Mouse (Mus musculus) stomach, postnatal 0 days (tissue): Measurements from ENCODE around the gene Ankrd45. TPM values are rescaled to one million over a fixed set of nuclear protein-coding genes. Genes with fewer than 3 reads are reported as not detected.

Experiments
- ATAC-seq: fragments of 200-750 bp; cut with Nextera tagmentation; 2 replicates; pipeline ENCODE4 v1.8.0; 2017; ENCODE audit not compliant: low FRiP score, low TSS enrichment
- DNase-seq: peaks from one replicate; pipeline ENCODE4 v3.0.0-alpha.2; 2016; ENCODE audit warnings: low spot score
- H3K27ac ChIP-seq: fragments of 300-500 bp; sonication (generic); replicated peaks from 2 replicates; pipeline ENCODE4 v1.5.1; 2014; ENCODE audit warnings: mild to moderate bottlenecking, control low read depth
- H3K27me3 ChIP-seq: fragments of 300-500 bp; sonication (generic); 2 replicates; pipeline ENCODE4 v1.6.1; 2014; ENCODE audit warnings: low read length; ENCODE audit not compliant: control insufficient read depth, insufficient read depth
- H3K36me3 ChIP-seq: fragments of 300-500 bp; sonication (generic); 2 replicates; pipeline ENCODE4 v1.6.1; 2014; ENCODE audit warnings: low read length, mixed read lengths; ENCODE audit not compliant: control insufficient read depth, insufficient read depth
- H3K4me1 ChIP-seq: fragments of 300-500 bp; sonication (generic); replicated peaks from 2 replicates; pipeline ENCODE4 v1.6.1; 2014; ENCODE audit warnings: antibody characterized with exemption; ENCODE audit not compliant: control insufficient read depth, insufficient read depth
- H3K4me2 ChIP-seq: fragments of 300-500 bp; sonication (generic); replicated peaks from 2 replicates; pipeline ENCODE4 v1.6.1; 2014; ENCODE audit warnings: low read depth, mild to moderate bottlenecking, control low read depth, moderate library complexity
- H3K4me3 ChIP-seq: fragments of 300-500 bp; sonication (generic); 2 replicates; pipeline ENCODE4 v1.5.1; 2014; ENCODE audit warnings: low read depth, low read length, control low read depth
- H3K9ac ChIP-seq: fragments of 300-500 bp; sonication (generic); 2 replicates; pipeline ENCODE4 v1.6.1; 2014; ENCODE audit warnings: mild to moderate bottlenecking, low read length, control low read depth, mixed read lengths
- H3K9me3 ChIP-seq: fragments of 300-500 bp; sonication (generic); 2 replicates; pipeline ENCODE4 v1.6.1; 2016; ENCODE audit warnings: low read length; ENCODE audit not compliant: control insufficient read depth
- CTCF ChIP-seq: IDR thresholded peaks from 2 replicates; pipeline ENCODE4 v1.5.1; 2016; ENCODE audit warnings: antibody characterized with exemption, low read depth, mild to moderate bottlenecking, moderate library complexity
- EP300 ChIP-seq: optimal IDR thresholded peaks from 2 replicates; pipeline ENCODE3; 2016; ENCODE audit warnings: antibody characterized with exemption
- WGBS: fragments of 180-500 bp; shearing (Covaris S2); extraction: QIAGEN DNeasy Blood & Tissue Kit; methylation state at CpG from one replicate; pipeline ENCODE4 v1.1.7; 2014; 5-methylcytosine and 5-hydroxymethylcytosine counted together
- polyA plus RNA-seq: library from polyadenylated mRNA; unstranded; fragments of >200 nt; fragmentation: Nextera tagmentation; extraction: Ambion mirVana; gene quantifications from 2 replicates; pipeline ENCODE4 v1.2.1, GENCODE M21; 2015

Gene Ankrd45
- polyA plus RNA-seq, 1 experiment from 2014 or later, result 0.21 TPM

GRCm38 (mm10) chr1:161122661-161123418 is 19.7 kb upstream of the Ankrd45 start:
- H3K9ac ChIP-seq, result no peak overlapping the region
- ATAC-seq (no peak), DNase-seq (no peak)
- no peak for TF ChIP-seq EP300
- no peak for TF ChIP-seq CTCF
- WGBS, result 72% methylated on average over 10 of the region's 10 CpGs
- no peak overlapping the region for H3K4me3 ChIP-seq
- no peaks in the 10 kb centered on the region for H3K4me1 ChIP-seq
- no peaks in the 10 kb centered on the region for H3K36me3 ChIP-seq
- H3K9me3 ChIP-seq, result no peaks in the 10 kb centered on the region
- H3K27me3 ChIP-seq, result no peaks in the 10 kb centered on the region
- H3K4me2 ChIP-seq, result no peak overlapping the region
- H3K27ac ChIP-seq, result no peak overlapping the region

GRCm38 (mm10) chr1:161126461-161126860 is 16.0 kb upstream of the Ankrd45 start:
- TF ChIP-seq CTCF (no peak), EP300 (no peak)
- DNase-seq (no peak), ATAC-seq (no peak)
- Histone ChIP-seq H3K27ac (no peak overlapping the region), H3K4me2 (no peak overlapping the region), H3K9ac (no peak overlapping the region), H3K9me3 (no peaks in the 10 kb centered on the region), H3K4me1 (no peaks in the 10 kb centered on the region), H3K36me3 (no peaks in the 10 kb centered on the region), H3K4me3 (no peak overlapping the region), H3K27me3 (no peaks in the 10 kb centered on the region)
- 88% methylated on average over 1 of the region's 1 CpGs for WGBS

- H3K27me3 ChIP-seq, result no peaks in the 10 kb centered on the region
- TF ChIP-seq EP300 (no peak), CTCF (no peak)
- peak within 1 kb of the TSS; percentile 93 for H3K27ac ChIP-seq
- peak within 1 kb of the TSS; percentile 87 for H3K9ac ChIP-seq
- H3K4me3 ChIP-seq, result peak within 1 kb of the TSS; percentile 83
- H3K4me1 ChIP-seq, result no peaks in the 10 kb centered on the region
- no peaks in the 10 kb centered on the region for H3K36me3 ChIP-seq
- DNase-seq (peak; percentile 95), ATAC-seq (peak; percentile 98)
- H3K9me3 ChIP-seq, result no peaks in the 10 kb centered on the region
- 1% methylated on average over 41 of the region's 41 CpGs for WGBS
- H3K4me2 ChIP-seq, result peak within 1 kb of the TSS; percentile 93
Observed at GRCm38 (mm10) chr1:161130726-161131664, 11.5 kb upstream of the Ankrd45 start, which contains the start of gene Klhl20. Gene Klhl20 (minus strand): TSS chr1:161131511.

GRCm38 (mm10) chr1:161139496-161139895 is 3.0 kb upstream of the Ankrd45 start:
- no peak overlapping the region for H3K4me2 ChIP-seq
- H3K36me3 ChIP-seq, result no peaks in the 10 kb centered on the region
- no peaks in the 10 kb centered on the region for H3K27me3 ChIP-seq
- H3K9me3 ChIP-seq, result no peaks in the 10 kb centered on the region
- 79% methylated on average over 2 of the region's 2 CpGs for WGBS
- H3K9ac ChIP-seq, result no peak overlapping the region
- ATAC-seq (no peak), DNase-seq (no peak)
- TF ChIP-seq EP300, result no peak
- no peak for TF ChIP-seq CTCF
- H3K4me3 ChIP-seq, result no peak overlapping the region
- no peak overlapping the region for H3K27ac ChIP-seq
- H3K4me1 ChIP-seq, result no peaks in the 10 kb centered on the region

- Histone ChIP-seq H3K27ac (no peak overlapping the region), H3K9me3 (no peaks in the 10 kb centered on the region), H3K4me2 (no peak overlapping the region), H3K36me3 (no peaks in the 10 kb centered on the region), H3K27me3 (no peaks in the 10 kb centered on the region), H3K9ac (no peak overlapping the region), H3K4me1 (no peaks in the 10 kb centered on the region), H3K4me3 (no peak overlapping the region)
- DNase-seq (peak; percentile 16), ATAC-seq (peak; percentile 53; the same call in 1 of the 2 replicates)
- no peak for TF ChIP-seq EP300
- TF ChIP-seq CTCF, result peak; percentile 32; the same call in 1 of the 2 replicates
- 73% methylated on average over 9 of the region's 9 CpGs for WGBS
Observed at GRCm38 (mm10) chr1:161140026-161140762, 2.3 kb upstream of the Ankrd45 start.
